Mouse (Mus musculus): ENCODE data around the gene Arih2. TPM values are rescaled to one million over a fixed set of nuclear protein-coding genes. Genes with fewer than 3 reads are reported as not detected.
"Not testable (repeated sequence)": the region's sequence is repeated elsewhere in the genome, so short reads cannot be mapped to it uniquely, and the experiment has no call there.

Gene Arih2
- total RNA-seq, 1 experiment from 2014 or later = 70.8 TPM

GRCm38 (mm10) chr9:108661677-108662612, 12.8 kb upstream of the Arih2 start, which contains the start of gene Slc25a20:
Slc25a20 (plus strand) TSS chr9:108662088.
- ATAC-seq (replicated peaks in 1 of 2; ENCODE audit: insufficient read depth in 1 of 2, low FRiP score in 2 of 2, low TSS enrichment in 1 of 2, low read depth in 1 of 2, poor library complexity in 2 of 2, severe bottlenecking in 2 of 2) = peak; percentile 88 to 94

GRCm38 (mm10) chr9:108655865-108656264, 6.7 kb upstream of the Arih2 start:
- not testable (repeated sequence) for ATAC-seq (replicated peaks in 1 of 2; ENCODE audit: insufficient read depth in 1 of 2, low FRiP score in 2 of 2, low TSS enrichment in 1 of 2, low read depth in 1 of 2, poor library complexity in 2 of 2, severe bottlenecking in 2 of 2)

GRCm38 (mm10) chr9:108654566-108655464, 5.6 kb upstream of the Arih2 start:
- no peak for ATAC-seq (replicated peaks in 1 of 2; ENCODE audit: insufficient read depth in 1 of 2, low FRiP score in 2 of 2, low TSS enrichment in 1 of 2, low read depth in 1 of 2, poor library complexity in 2 of 2, severe bottlenecking in 2 of 2)

- ATAC-seq (replicated peaks in 1 of 2; ENCODE audit: insufficient read depth in 1 of 2, low FRiP score in 2 of 2, low TSS enrichment in 1 of 2, low read depth in 1 of 2, poor library complexity in 2 of 2, severe bottlenecking in 2 of 2) = peak; percentile 24 to 41
Observed at GRCm38 (mm10) chr9:108649561-108650440, 615 bp upstream of the Arih2 start.

GRCm38 (mm10) chr9:108648166-108648565, 1.0 kb downstream of the Arih2 start:
- ATAC-seq (replicated peaks in 1 of 2; ENCODE audit: insufficient read depth in 1 of 2, low FRiP score in 2 of 2, low TSS enrichment in 1 of 2, low read depth in 1 of 2, poor library complexity in 2 of 2, severe bottlenecking in 2 of 2) = no peak

GRCm38 (mm10) chr9:108639825-108640224, 9.4 kb downstream of the Arih2 start:
- ATAC-seq (replicated peaks in 1 of 2; ENCODE audit: insufficient read depth in 1 of 2, low FRiP score in 2 of 2, low TSS enrichment in 1 of 2, low read depth in 1 of 2, poor library complexity in 2 of 2, severe bottlenecking in 2 of 2) = no peak

- ATAC-seq (replicated peaks in 1 of 2; ENCODE audit: insufficient read depth in 1 of 2, low FRiP score in 2 of 2, low TSS enrichment in 1 of 2, low read depth in 1 of 2, poor library complexity in 2 of 2, severe bottlenecking in 2 of 2) = no peak
Observed at GRCm38 (mm10) chr9:108635415-108635814, 13.8 kb downstream of the Arih2 start.

- ATAC-seq (replicated peaks in 1 of 2; ENCODE audit: insufficient read depth in 1 of 2, low FRiP score in 2 of 2, low TSS enrichment in 1 of 2, low read depth in 1 of 2, poor library complexity in 2 of 2, severe bottlenecking in 2 of 2) = no peak
Observed at GRCm38 (mm10) chr9:108633846-108634245, 15.3 kb downstream of the Arih2 start.

GRCm38 (mm10) chr9:108632375-108632774, 16.8 kb downstream of the Arih2 start:
- no peak; a peak in 1 of 4 replicates for ATAC-seq (replicated peaks in 1 of 2; ENCODE audit: insufficient read depth in 1 of 2, low FRiP score in 2 of 2, low TSS enrichment in 1 of 2, low read depth in 1 of 2, poor library complexity in 2 of 2, severe bottlenecking in 2 of 2)

- no peak for ATAC-seq (replicated peaks in 1 of 2; ENCODE audit: insufficient read depth in 1 of 2, low FRiP score in 2 of 2, low TSS enrichment in 1 of 2, low read depth in 1 of 2, poor library complexity in 2 of 2, severe bottlenecking in 2 of 2)
Observed at GRCm38 (mm10) chr9:108631631-108632256, 17.4 kb downstream of the Arih2 start.

- peak in 1 of 2 experiments; percentile 16; a peak in 1 of 4 replicates for ATAC-seq (replicated peaks in 1 of 2; ENCODE audit: insufficient read depth in 1 of 2, low FRiP score in 2 of 2, low TSS enrichment in 1 of 2, low read depth in 1 of 2, poor library complexity in 2 of 2, severe bottlenecking in 2 of 2)
Observed at GRCm38 (mm10) chr9:108630683-108631082, 18.5 kb downstream of the Arih2 start.

- no peak for ATAC-seq (replicated peaks in 1 of 2; ENCODE audit: insufficient read depth in 1 of 2, low FRiP score in 2 of 2, low TSS enrichment in 1 of 2, low read depth in 1 of 2, poor library complexity in 2 of 2, severe bottlenecking in 2 of 2)
Observed at GRCm38 (mm10) chr9:108628141-108628540, 21.0 kb downstream of the Arih2 start.

GRCm38 (mm10) chr9:108626498-108626897, 22.7 kb downstream of the Arih2 start:
- ATAC-seq (replicated peaks in 1 of 2; ENCODE audit: insufficient read depth in 1 of 2, low FRiP score in 2 of 2, low TSS enrichment in 1 of 2, low read depth in 1 of 2, poor library complexity in 2 of 2, severe bottlenecking in 2 of 2) = no peak

GRCm38 (mm10) chr9:108617301-108617700, 31.9 kb downstream of the Arih2 start:
- no peak for ATAC-seq (replicated peaks in 1 of 2; ENCODE audit: insufficient read depth in 1 of 2, low FRiP score in 2 of 2, low TSS enrichment in 1 of 2, low read depth in 1 of 2, poor library complexity in 2 of 2, severe bottlenecking in 2 of 2)

- ATAC-seq (replicated peaks in 1 of 2; ENCODE audit: insufficient read depth in 1 of 2, low FRiP score in 2 of 2, low TSS enrichment in 1 of 2, low read depth in 1 of 2, poor library complexity in 2 of 2, severe bottlenecking in 2 of 2) = no peak
Observed at GRCm38 (mm10) chr9:108611488-108611887, 37.7 kb downstream of the Arih2 start.

GRCm38 (mm10) chr9:108608889-108609288, 40.3 kb downstream of the Arih2 start:
- ATAC-seq (replicated peaks in 1 of 2; ENCODE audit: insufficient read depth in 1 of 2, low FRiP score in 2 of 2, low TSS enrichment in 1 of 2, low read depth in 1 of 2, poor library complexity in 2 of 2, severe bottlenecking in 2 of 2) = no peak
